Mouse (Mus musculus): Measurements from ENCODE around the gene Xylb. TPM values are rescaled to one million over a fixed set of nuclear protein-coding genes. Genes with fewer than 3 reads are reported as not detected.
A peak's percentile ranks its signal among the peaks of the same experiment; 100 is the strongest.

Xylb gene
- total and polyA plus RNA-seq, 2 experiments from 2014 or later, result 0.04 to 0.46 TPM

DNA sequence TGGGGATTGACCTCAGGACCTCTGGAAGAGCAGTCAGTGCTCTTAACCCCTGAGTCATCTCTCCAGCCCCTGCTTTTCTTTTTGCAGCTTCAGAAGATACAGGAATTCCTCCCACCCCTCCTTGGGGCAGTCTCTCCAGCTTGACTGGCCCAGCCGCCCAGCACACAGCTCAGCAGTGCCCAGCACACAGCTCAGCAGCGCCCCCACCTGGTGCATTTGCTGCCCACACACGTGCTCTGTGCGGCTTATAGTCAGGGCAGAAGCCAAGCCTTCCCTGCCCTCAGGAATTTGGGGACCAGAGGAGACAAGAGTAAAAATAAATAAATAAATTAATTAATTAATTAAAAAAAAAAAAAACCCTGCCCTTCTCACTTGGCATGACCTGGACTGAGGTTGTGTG is 5.1 kb upstream of the Xylb start:
- WGBS, result 31% methylated on average over 4 of the region's 4 CpGs
- Histone ChIP-seq H3K27me3 (ENCODE audit: control insufficient read depth, insufficient read depth, low read length) (no peaks in the 10 kb centered on the region), H3K27ac (ENCODE audit: low read depth) (no peak overlapping the region), H3K4me2 (ENCODE audit: low read depth, low read length) (no peak overlapping the region), H3K4me3 (ENCODE audit: low read depth, low read length) (no peak overlapping the region), H3K9me3 (replicated peaks; ENCODE audit: control insufficient read depth, low read length) (no peaks in the 10 kb centered on the region), H3K36me3 (replicated peaks; ENCODE audit: control insufficient read depth, insufficient read depth, low read length) (peaks cover 33% of the 10 kb centered on the region), H3K4me1 (ENCODE audit: control insufficient read depth, insufficient read depth) (no peaks in the 10 kb centered on the region), H3K9ac (replicated peaks; ENCODE audit: low read depth, low read length) (no peak overlapping the region)
- TF ChIP-seq CTCF (IDR thresholded peaks at IDR 0.05; ENCODE audit: low read depth) (peak; percentile 84), EP300 (IDR thresholded peaks at IDR 0.05; ENCODE audit: low read depth) (no peak)
- peak; percentile 87 for ATAC-seq (ENCODE audit: insufficient read depth, low read depth)
- peak; percentile 63 for DNase-seq (ENCODE audit: low spot score)

DNA sequence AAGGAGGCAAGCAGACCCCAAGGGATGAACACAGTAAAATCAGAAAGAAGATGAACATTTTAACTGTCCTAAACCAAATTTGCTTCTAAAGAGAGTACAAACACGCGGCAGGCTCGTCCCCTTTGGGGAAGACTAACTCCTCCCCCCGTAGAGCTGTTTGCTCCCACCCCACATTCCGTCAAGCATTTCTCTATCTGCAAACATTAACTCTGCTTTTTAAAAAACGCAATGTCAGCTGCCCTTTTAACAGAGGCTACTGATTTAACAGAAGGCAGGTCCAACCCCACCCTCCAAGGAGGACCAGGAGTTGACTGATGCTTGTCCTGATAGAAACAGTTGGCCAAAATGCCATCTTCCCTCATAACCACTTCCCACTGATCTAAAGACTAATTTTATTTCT is 3.3 kb upstream of the Xylb start:
- 75% methylated on average over 6 of the region's 6 CpGs for WGBS
- no peak overlapping the region for H3K27ac ChIP-seq (ENCODE audit: low read depth)
- no peaks in the 10 kb centered on the region for H3K9me3 ChIP-seq (replicated peaks; ENCODE audit: control insufficient read depth, low read length)
- H3K4me2 ChIP-seq (ENCODE audit: low read depth, low read length), result no peak overlapping the region
- no peak overlapping the region for H3K4me3 ChIP-seq (ENCODE audit: low read depth, low read length)
- DNase-seq (ENCODE audit: low spot score) (no peak), ATAC-seq (ENCODE audit: insufficient read depth, low read depth) (no peak)
- H3K4me1 ChIP-seq (ENCODE audit: control insufficient read depth, insufficient read depth), result no peaks in the 10 kb centered on the region
- H3K36me3 ChIP-seq (replicated peaks; ENCODE audit: control insufficient read depth, insufficient read depth, low read length), result peaks cover 17% of the 10 kb centered on the region
- no peak overlapping the region for H3K9ac ChIP-seq (replicated peaks; ENCODE audit: low read depth, low read length)
- no peaks in the 10 kb centered on the region for H3K27me3 ChIP-seq (ENCODE audit: control insufficient read depth, insufficient read depth, low read length)
- no peak for TF ChIP-seq EP300 (IDR thresholded peaks at IDR 0.05; ENCODE audit: low read depth)
- TF ChIP-seq CTCF (IDR thresholded peaks at IDR 0.05; ENCODE audit: low read depth), result no peak

DNA sequence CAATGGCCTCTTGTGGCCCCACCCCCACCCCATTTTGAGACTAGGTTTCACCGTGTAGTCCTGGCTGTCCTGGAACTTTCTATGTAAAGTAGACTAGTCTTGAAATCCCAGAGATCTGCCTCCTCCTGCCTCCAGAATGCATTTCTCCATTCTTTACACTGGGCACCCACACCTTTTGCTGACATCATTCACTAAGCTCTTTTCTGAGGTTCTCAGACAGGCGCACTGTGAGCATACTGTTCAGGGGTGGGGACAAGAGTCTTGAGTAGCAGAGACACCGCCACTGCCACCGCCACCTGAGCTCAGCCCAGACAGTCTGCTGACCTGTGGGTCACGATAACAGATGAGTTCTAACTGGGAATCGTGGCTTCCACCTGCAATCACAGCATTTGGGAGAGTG is 1.2 kb upstream of the Xylb start:
- ATAC-seq (ENCODE audit: insufficient read depth, low read depth), result no peak
- 72% methylated on average over 6 of the region's 6 CpGs for WGBS
- no peak for DNase-seq (ENCODE audit: low spot score)
- Histone ChIP-seq H3K27me3 (ENCODE audit: control insufficient read depth, insufficient read depth, low read length) (no peaks in the 10 kb centered on the region), H3K27ac (ENCODE audit: low read depth) (no peak overlapping the region), H3K4me3 (ENCODE audit: low read depth, low read length) (no peak overlapping the region), H3K9me3 (replicated peaks; ENCODE audit: control insufficient read depth, low read length) (no peaks in the 10 kb centered on the region), H3K4me1 (ENCODE audit: control insufficient read depth, insufficient read depth) (no peaks in the 10 kb centered on the region), H3K36me3 (replicated peaks; ENCODE audit: control insufficient read depth, insufficient read depth, low read length) (peaks cover 6% of the 10 kb centered on the region), H3K4me2 (ENCODE audit: low read depth, low read length) (no peak overlapping the region), H3K9ac (replicated peaks; ENCODE audit: low read depth, low read length) (no peak overlapping the region)
- TF ChIP-seq CTCF (IDR thresholded peaks at IDR 0.05; ENCODE audit: low read depth) (no peak), EP300 (IDR thresholded peaks at IDR 0.05; ENCODE audit: low read depth) (no peak)

DNA sequence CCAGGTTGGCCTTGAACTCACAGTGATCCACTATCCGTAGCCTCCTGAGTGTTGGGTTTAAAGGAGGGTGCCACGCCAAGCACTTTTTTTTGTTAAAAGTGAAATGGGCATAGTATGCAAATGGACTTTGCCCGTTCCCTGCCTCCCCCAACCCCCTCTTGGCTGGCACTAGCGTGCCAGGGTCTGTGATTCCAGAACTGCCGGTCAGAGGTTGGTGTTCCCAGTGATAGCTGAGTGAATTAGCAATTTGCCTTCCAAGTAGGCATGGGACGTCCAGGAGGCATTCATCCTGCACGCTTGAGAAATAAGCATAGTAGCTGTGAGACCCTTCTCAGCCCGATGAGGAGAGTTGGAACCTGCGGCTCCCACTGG is 863 bp downstream of the Xylb start:
- WGBS, result 45% methylated on average over 9 of the region's 9 CpGs
- no peak for DNase-seq (ENCODE audit: low spot score)
- Histone ChIP-seq H3K4me2 (ENCODE audit: low read depth, low read length) (peak overlapping the region; percentile 82), H3K4me1 (ENCODE audit: control insufficient read depth, insufficient read depth) (no peaks in the 10 kb centered on the region), H3K9ac (replicated peaks; ENCODE audit: low read depth, low read length) (no peak overlapping the region; the same call in 1 of the 2 replicates), H3K4me3 (ENCODE audit: low read depth, low read length) (peak overlapping the region; percentile 54), H3K36me3 (replicated peaks; ENCODE audit: control insufficient read depth, insufficient read depth, low read length) (no peaks in the 10 kb centered on the region), H3K27ac (ENCODE audit: low read depth) (no peak overlapping the region), H3K9me3 (replicated peaks; ENCODE audit: control insufficient read depth, low read length) (no peaks in the 10 kb centered on the region), H3K27me3 (ENCODE audit: control insufficient read depth, insufficient read depth, low read length) (no peaks in the 10 kb centered on the region)
- ATAC-seq (ENCODE audit: insufficient read depth, low read depth), result 0 out of 2 replicates have a peak, but pooled peaks have one; percentile 9
- TF ChIP-seq EP300 (IDR thresholded peaks at IDR 0.05; ENCODE audit: low read depth) (no peak), CTCF (IDR thresholded peaks at IDR 0.05; ENCODE audit: low read depth) (no peak)

DNA sequence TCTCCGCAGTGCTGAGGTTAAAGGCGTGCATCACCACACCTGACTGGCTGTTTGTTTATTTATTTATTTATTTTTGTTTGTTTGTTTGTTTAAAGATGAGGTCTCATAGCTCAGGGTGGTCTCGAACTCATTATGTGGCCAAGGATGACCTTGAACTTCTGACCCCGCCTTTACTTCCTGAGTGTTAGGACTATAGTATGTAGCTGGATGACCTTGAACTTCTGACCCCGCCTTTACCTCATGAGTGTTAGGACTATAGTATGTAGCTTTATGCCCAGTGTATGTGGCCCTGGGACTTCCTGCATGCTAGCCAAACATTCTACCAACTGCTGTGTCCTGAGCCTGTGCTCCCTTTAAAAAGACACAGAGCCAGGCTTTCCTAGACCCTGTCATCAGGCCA is 4.2 kb downstream of the Xylb start:
- H3K27ac ChIP-seq (ENCODE audit: low read depth), result no peak overlapping the region
- 90% methylated on average over 5 of the region's 5 CpGs for WGBS

DNA sequence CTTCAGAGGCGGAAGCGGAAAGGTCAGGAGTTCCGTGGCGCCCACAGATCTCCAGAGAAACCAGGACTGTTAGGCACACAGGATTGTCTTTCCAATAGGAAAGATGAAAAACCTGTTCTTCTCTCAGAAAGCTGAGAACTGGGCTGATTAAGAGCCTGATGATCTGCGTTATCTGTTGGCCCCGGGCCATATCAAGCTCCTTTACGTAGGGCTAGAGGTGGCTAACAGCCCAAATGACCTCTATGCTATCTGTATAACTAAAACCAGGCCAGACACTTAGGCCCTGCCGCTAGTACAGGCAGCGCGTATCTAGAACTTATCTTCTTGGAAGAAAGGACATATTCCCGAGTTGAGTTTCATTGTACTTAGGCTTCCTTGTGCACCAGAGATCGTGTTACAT is 6.0 kb downstream of the Xylb start:
- DNase-seq (ENCODE audit: low spot score) (no peak), ATAC-seq (ENCODE audit: insufficient read depth, low read depth) (no peak)
- TF ChIP-seq CTCF (IDR thresholded peaks at IDR 0.05; ENCODE audit: low read depth) (no peak), EP300 (IDR thresholded peaks at IDR 0.05; ENCODE audit: low read depth) (no peak)
- H3K4me3 ChIP-seq (ENCODE audit: low read depth, low read length), result no peak overlapping the region
- no peaks in the 10 kb centered on the region for H3K9me3 ChIP-seq (replicated peaks; ENCODE audit: control insufficient read depth, low read length)
- no peaks in the 10 kb centered on the region for H3K4me1 ChIP-seq (ENCODE audit: control insufficient read depth, insufficient read depth)
- no peaks in the 10 kb centered on the region for H3K27me3 ChIP-seq (ENCODE audit: control insufficient read depth, insufficient read depth, low read length)
- no peak overlapping the region for H3K4me2 ChIP-seq (ENCODE audit: low read depth, low read length)
- no peaks in the 10 kb centered on the region for H3K36me3 ChIP-seq (replicated peaks; ENCODE audit: control insufficient read depth, insufficient read depth, low read length)
- H3K27ac ChIP-seq (ENCODE audit: low read depth), result no peak overlapping the region
- 48% methylated on average over 12 of the region's 12 CpGs for WGBS
- no peak overlapping the region for H3K9ac ChIP-seq (replicated peaks; ENCODE audit: low read depth, low read length)

More for the DNA sequence above, 4.2 kb downstream of the Xylb start:
- H3K9ac ChIP-seq (replicated peaks; ENCODE audit: low read depth, low read length), result no peak overlapping the region
- no peaks in the 10 kb centered on the region for H3K27me3 ChIP-seq (ENCODE audit: control insufficient read depth, insufficient read depth, low read length)
- H3K4me3 ChIP-seq (ENCODE audit: low read depth, low read length), result no peak overlapping the region
- no peak overlapping the region for H3K4me2 ChIP-seq (ENCODE audit: low read depth, low read length)
- TF ChIP-seq EP300 (IDR thresholded peaks at IDR 0.05; ENCODE audit: low read depth) (no peak), CTCF (IDR thresholded peaks at IDR 0.05; ENCODE audit: low read depth) (no peak)
- ATAC-seq (ENCODE audit: insufficient read depth, low read depth) (no peak), DNase-seq (ENCODE audit: low spot score) (no peak)
- H3K9me3 ChIP-seq (replicated peaks; ENCODE audit: control insufficient read depth, low read length), result no peaks in the 10 kb centered on the region
- H3K4me1 ChIP-seq (ENCODE audit: control insufficient read depth, insufficient read depth), result no peaks in the 10 kb centered on the region
- no peaks in the 10 kb centered on the region for H3K36me3 ChIP-seq (replicated peaks; ENCODE audit: control insufficient read depth, insufficient read depth, low read length)

Data from heart, postnatal 0 days (tissue).